Mouse (Mus musculus) gastrocnemius, adult 18-20 months (tissue): ENCODE data around the gene Sfrp5. TPM values are rescaled to one million over a fixed set of nuclear protein-coding genes. Genes with fewer than 3 reads are reported as not detected.

Experiments used
- DNase-seq: peaks from one replicate; pipeline ENCODE4 v3.0.0; 2021; ENCODE audit warnings: low spot score
- total RNA-seq, 2 experiments: library from RNA; stranded (reverse); gene quantifications; 2 replicates each; pipeline ENCODE4 v1.2.3; 2021

Gene Sfrp5
- total RNA-seq, 2 experiments from 2014 or later: 3.0 to 9.3 TPM

DNA sequence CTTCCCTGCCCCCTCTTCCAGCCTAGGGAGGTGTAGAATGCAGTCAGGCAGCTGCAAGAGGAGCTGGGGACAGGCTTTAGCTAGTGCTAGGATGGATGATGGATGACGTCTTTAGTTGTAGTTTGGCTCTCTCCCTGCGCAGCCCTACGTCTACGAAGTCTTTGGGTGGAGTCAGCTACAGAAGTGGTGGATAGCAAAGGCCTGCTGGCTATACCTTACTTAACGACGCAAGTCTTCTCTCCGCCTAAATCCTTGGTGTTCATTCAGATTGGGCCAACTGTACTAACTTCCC, 53.5 kb downstream of the Sfrp5 start:
- no peak for DNase-seq

Other genes starting within 250 kb of the Sfrp5 start
- gene Mms19, start 221.1 kb downstream of the Sfrp5 start, total RNA-seq: 1 to 10 TPM; 8.7 to 9.7 TPM
- 10 to 100 TPM; 15.5 to 17.3 TPM for gene Ubtd1, start 220.5 kb downstream of the Sfrp5 start, total RNA-seq
- gene Ankrd2, start 166.3 kb downstream of the Sfrp5 start, total RNA-seq: 100 to 1,000 TPM; 180 to 360 TPM
- 1 to 10 TPM; 2.8 to 4.2 TPM for gene Hoga1, start 156.6 kb downstream of the Sfrp5 start, total RNA-seq
- under 1 TPM; 0.48 to 0.85 TPM for gene 4933411K16Rik, start 150.0 kb downstream of the Sfrp5 start, total RNA-seq
- 1 to 10 TPM; 4.0 to 4.5 TPM for gene Morn4, start 115.9 kb downstream of the Sfrp5 start, total RNA-seq
- gene Pi4k2a, start 111.8 kb downstream of the Sfrp5 start, total RNA-seq: 10 to 100 TPM; 13.0 to 13.7 TPM
- 10 to 100 TPM in 1 of 2 experiments, 1 to 10 TPM in 1; 9.1 to 10.4 TPM for gene Avpi1, start 73.2 kb downstream of the Sfrp5 start, total RNA-seq
- 1 to 10 TPM; 5.3 to 6.9 TPM for gene Marveld1, start 54.9 kb downstream of the Sfrp5 start, total RNA-seq
- gene Zfyve27, start 38.3 kb downstream of the Sfrp5 start, total RNA-seq: 10 to 100 TPM; 11.6 to 12.9 TPM
- 1 to 10 TPM; 2.9 to 3.7 TPM for gene Golga7b, start 45.3 kb upstream of the Sfrp5 start, total RNA-seq
- under 1 TPM in 1 of 2 experiments, not detected in 1; 0.45 TPM for gene Crtac1, start 229.5 kb upstream of the Sfrp5 start, total RNA-seq